Comparison of ENCODE assay signal across 15 mouse cellular contexts in the genomic region with DNA sequence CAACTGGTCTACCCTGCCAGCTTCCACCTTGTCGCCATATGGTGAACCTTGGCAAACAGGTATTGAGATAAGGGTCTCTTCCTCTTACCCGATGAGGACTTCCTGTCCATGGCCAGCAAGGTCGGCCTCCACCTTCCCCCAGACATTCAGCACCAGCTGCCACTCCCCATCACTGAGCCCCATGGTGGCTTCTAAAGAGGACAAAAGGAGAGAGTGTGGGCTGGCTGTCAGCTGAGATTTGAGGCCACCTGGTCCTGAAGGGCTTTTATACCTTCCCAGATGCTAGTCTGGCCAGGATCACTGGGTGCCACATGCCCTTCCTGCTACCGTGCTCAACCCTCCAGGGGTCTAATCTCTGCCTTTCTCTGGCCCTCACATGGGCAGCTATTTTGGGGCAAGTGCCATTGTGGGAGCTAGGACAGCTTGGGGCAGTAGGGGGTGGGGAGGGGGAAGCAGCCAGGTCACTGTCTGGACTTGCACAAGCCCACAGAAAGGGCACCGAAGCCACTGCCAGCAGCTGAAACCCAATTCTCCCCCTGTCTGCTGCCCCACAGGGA. TPM values are rescaled to one million over a fixed set of nuclear protein-coding genes. Genes with fewer than 3 reads are reported as not detected.
DNase-seq lines count a peak whose midpoint lies in the region; ATAC-seq and TF ChIP-seq lines count a peak whose summit lies in the region.
"Had no signal": no experiment of that assay in that cellular context is flagged by ENCODE, and none has a peak within 500 bp of the region (broad histone marks: within the 10 kb centered on the region; RNA-seq: fewer than 3 reads in every experiment).

No protein-coding gene starts in this region.

- no peaks in the 10 kb centered on the region for H3K27me3 ChIP-seq in cerebellum, adult 2 months (ENCODE audit: control insufficient read depth, insufficient read depth, low read length)
- H3K27me3 ChIP-seq in hindbrain, embryonic 14.5 days (ENCODE audit: control insufficient read depth, insufficient read depth, low read length) = no peaks in the 10 kb centered on the region
- H3K27me3 ChIP-seq: forebrain, embryonic 15.5 days; kidney, embryonic 15.5 days; limb, embryonic 13.5 days had no signal

- TF ChIP-seq POLR2A in cerebellum, adult 2 months (IDR thresholded peaks at IDR 0.05; ENCODE audit: borderline replicate concordance, insufficient read depth, low read length) = no peak

- no peaks in the 10 kb centered on the region for H3K9me3 ChIP-seq in hindbrain, embryonic 14.5 days (ENCODE audit: control insufficient read depth, low read length)
- H3K9me3 ChIP-seq: forebrain, embryonic 15.5 days; kidney, embryonic 15.5 days; limb, embryonic 13.5 days had no signal

- peak; percentile 58 to 66 for DNase-seq in cerebellum, adult 2 months
- DNase-seq in cerebellum, postnatal 36 days = peak; percentile 40 to 47
- DNase-seq in heart, adult 9 months (ENCODE audit: low spot score in 2 of 2) = peak; percentile 84 to 89
- DNase-seq in heart, postnatal 4 days = peak; percentile 78
- no peak for DNase-seq in hindbrain, embryonic 14.5 days (ENCODE audit: low spot score)
- DNase-seq in spleen, adult 12 weeks (ENCODE audit: low spot score) = no peak
- no peak for DNase-seq in kidney, postnatal 4 days
- no peak for DNase-seq in left cerebral cortex, postnatal 10 days (ENCODE audit: extremely low spot score in 1 of 2, low spot score in 2 of 2)
- DNase-seq: adrenal gland, adult 2 months; lung, adult 18-20 months had no signal

- no peak overlapping the region for H3K9ac ChIP-seq in hindbrain, embryonic 14.5 days
- H3K9ac ChIP-seq: forebrain, embryonic 15.5 days; kidney, embryonic 15.5 days; limb, embryonic 13.5 days had no signal

- ATAC-seq in hindbrain, embryonic 14.5 days (ENCODE audit: low FRiP score) = no peak
- ATAC-seq: forebrain, embryonic 15.5 days; inflammation-experienced regulatory T-cells, adult 6 months had no signal

- intact Hi-C loops in left cerebral cortex, postnatal 10 days (cut with DNase I) = no loop called here

- TF ChIP-seq CTCF in cerebellum, adult 2 months (IDR thresholded peaks at IDR 0.05; ENCODE audit: borderline replicate concordance, insufficient read depth, low read depth, low read length) = no peak

- WGBS in cerebellum, adult 2 months = 8% methylated on average over 5 of the region's 5 CpGs
- 76% methylated on average over 5 of the region's 5 CpGs for WGBS in hindbrain, embryonic 14.5 days

- H3K27ac ChIP-seq in cerebellum, adult 2 months (ENCODE audit: insufficient read depth, low read length) = peak overlapping the region; percentile 60
- H3K27ac ChIP-seq in hindbrain, embryonic 14.5 days = no peak overlapping the region
- H3K27ac ChIP-seq: forebrain, embryonic 15.5 days; kidney, embryonic 15.5 days; limb, embryonic 13.5 days had no signal

- no peak overlapping the region for H3K4me3 ChIP-seq in cerebellum, adult 2 months (replicated peaks; ENCODE audit: insufficient read depth, low read depth, low read length)
- no peak overlapping the region for H3K4me3 ChIP-seq in hindbrain, embryonic 14.5 days (replicated peaks; ENCODE audit: low read length)
- H3K4me3 ChIP-seq: forebrain, embryonic 15.5 days; kidney, embryonic 15.5 days; limb, embryonic 13.5 days had no signal

- no peak overlapping the region for H3K4me2 ChIP-seq in hindbrain, embryonic 14.5 days (replicated peaks)
- H3K4me2 ChIP-seq: forebrain, embryonic 15.5 days; kidney, embryonic 15.5 days; limb, embryonic 13.5 days had no signal

- no peaks in the 10 kb centered on the region for H3K36me3 ChIP-seq in hindbrain, embryonic 14.5 days (replicated peaks; ENCODE audit: control insufficient read depth, insufficient read depth)
- H3K36me3 ChIP-seq: forebrain, embryonic 15.5 days; kidney, embryonic 15.5 days; limb, embryonic 13.5 days had no signal

- H3K4me1 ChIP-seq in cerebellum, adult 2 months (ENCODE audit: control insufficient read depth, insufficient read depth, low read length) = peaks cover 21% of the 10 kb centered on the region
- H3K4me1 ChIP-seq in hindbrain, embryonic 14.5 days (replicated peaks; ENCODE audit: control insufficient read depth, insufficient read depth, low read length) = peaks cover 4% of the 10 kb centered on the region; the same call in 1 of the 2 replicates

RNA-seq across cellular contexts. Expression of gene Apol6, which starts 22.1 kb away (rescaled TPM):
- 0.30 and 0.49 TPM in 2 replicates for polyA plus RNA-seq in cerebellum, adult 2 months (2012; rRNA removed)
- total RNA-seq in heart, postnatal 4 days (2021) = under 1 TPM; 0.62 to 0.65 TPM
- not detected in 2 replicates for polyA plus RNA-seq in hindbrain, embryonic 14.5 days (2014; fragmentation: Nextera tagmentation; extraction: Ambion mirVana)
- under 1 TPM in 1 of 2 experiments, not detected in 1; 0.32 TPM for total RNA-seq in left cerebral cortex, postnatal 10 days (2021)
- total RNA-seq: granulocyte monocyte progenitor cell, adult 5-6 weeks had no signal
- polyA plus RNA-seq: forebrain, embryonic 15.5 days; limb, embryonic 13.5 days had no signal

RNA-seq across cellular contexts. Expression of gene Mb, which starts 28.0 kb away (rescaled TPM):
- 0.59 and 0.93 TPM in 2 replicates for polyA plus RNA-seq in cerebellum, adult 2 months (2012; rRNA removed)
- 1,000 to 10,000 TPM; 6,207 to 7,219 TPM for total RNA-seq in heart, postnatal 4 days (2021)
- polyA plus RNA-seq in hindbrain, embryonic 14.5 days (2014; fragmentation: Nextera tagmentation; extraction: Ambion mirVana) = 0.51 and 0.55 TPM in 2 replicates
- not detected for total RNA-seq in left cerebral cortex, postnatal 10 days (2021)
- total RNA-seq: granulocyte monocyte progenitor cell, adult 5-6 weeks had no signal
- polyA plus RNA-seq: adrenal gland, adult 2 months; forebrain, embryonic 15.5 days; inflammation-experienced regulatory T-cells, adult 6 months had no signal

Comparison
In these comparisons a context has a peak if more than half of its experiments do, and no peak if none do; other contexts are left out.
1. DNase-seq: peak in cerebellum, adult 2 months (2 of 2), cerebellum, postnatal 36 days (2 of 2), heart, adult 9 months (2 of 2) and heart, postnatal 4 days (single experiment); none in hindbrain, embryonic 14.5 days (single experiment), spleen, adult 12 weeks (single experiment), kidney, postnatal 4 days (0 of 2) and left cerebral cortex, postnatal 10 days (0 of 2).
2. RNA of gene Mb, which starts 28.0 kb away (total RNA-seq): 6,207 to 7,219 TPM in heart, postnatal 4 days; not detected in left cerebral cortex, postnatal 10 days; every median in the first group is over 1,000 times any median in the second.